11 mouse cellular contexts compared by ENCODE assay signal in the genomic region with DNA sequence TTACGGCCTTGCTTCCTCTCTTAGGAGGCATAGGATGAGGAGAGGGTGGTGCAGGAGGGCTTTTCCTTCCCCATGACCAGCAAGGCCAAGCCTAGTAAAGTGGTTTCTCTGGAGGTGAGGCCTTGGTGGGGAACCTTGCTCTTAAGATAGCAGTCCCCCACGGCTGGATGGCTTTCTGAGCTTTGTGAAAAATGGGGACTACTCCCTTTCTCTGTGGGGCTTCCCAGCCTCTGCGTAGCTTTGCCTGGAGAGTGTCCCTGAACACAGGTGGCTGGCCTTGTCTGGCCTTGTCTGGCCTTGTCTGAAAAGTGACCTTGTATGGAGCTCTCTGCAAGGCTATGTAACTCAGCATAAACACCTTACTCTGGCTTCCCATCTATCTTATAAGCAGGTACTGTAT. TPM values are rescaled to one million over a fixed set of nuclear protein-coding genes. Genes with fewer than 3 reads are reported as not detected.
"Had no signal": no experiment of that assay in that cellular context is flagged by ENCODE, and none has a peak within 500 bp of the region (broad histone marks: within the 10 kb centered on the region; RNA-seq: fewer than 3 reads in every experiment).

No protein-coding gene starts in this region.

- H3K4me3 ChIP-seq: limb, embryonic 10.5 days; liver, embryonic 15.5 days; midbrain, embryonic 13.5 days had no signal

- ATAC-seq: lung, postnatal 0 days; midbrain, embryonic 13.5 days had no signal

- H3K27ac ChIP-seq: limb, embryonic 10.5 days; liver, embryonic 15.5 days; midbrain, embryonic 13.5 days had no signal

- DNase-seq: kidney, postnatal 10 days; lung, adult 2 months; right cerebral cortex, postnatal 25 days; thymus, adult 18-20 months; thymus, postnatal 14 days had no signal

- H3K36me3 ChIP-seq: limb, embryonic 10.5 days; liver, embryonic 15.5 days; midbrain, embryonic 13.5 days had no signal

- H3K4me2 ChIP-seq: liver, embryonic 11.5 days; liver, embryonic 15.5 days; midbrain, embryonic 13.5 days had no signal

- H3K4me1 ChIP-seq: limb, embryonic 10.5 days; liver, embryonic 15.5 days; midbrain, embryonic 13.5 days had no signal

- H3K9me3 ChIP-seq: limb, embryonic 10.5 days; liver, embryonic 15.5 days; midbrain, embryonic 13.5 days had no signal

- H3K9ac ChIP-seq: liver, embryonic 15.5 days; midbrain, embryonic 13.5 days had no signal

- H3K27me3 ChIP-seq: liver, embryonic 15.5 days; midbrain, embryonic 13.5 days had no signal

RNA-seq across cellular contexts. Expression of a gene that starts 56.3 kb away (rescaled TPM):
- total RNA-seq: megakaryocyte progenitor cell, adult 5-6 weeks had no signal
- polyA plus RNA-seq: liver, embryonic 15.5 days had no signal
